Mouse (Mus musculus): Measurements from ENCODE around the gene Tmem107. TPM values are rescaled to one million over a fixed set of nuclear protein-coding genes. Genes with fewer than 3 reads are reported as not detected.

Gene Tmem107
- total RNA-seq, 2 experiments from 2014 or later, result 4.4 to 9.8 TPM

GRCm38 (mm10) chr11:69116843-69117242, 46.2 kb downstream of the Tmem107 start:
- DNase-seq (ENCODE audit: low spot score), result no peak

GRCm38 (mm10) chr11:69117737-69118695, 47.4 kb downstream of the Tmem107 start:
- intact Hi-C loops (cut with DNase I), result loop anchor here (2.0 kb wide), 1 partner anchor 15 kb away; no protein-coding TSS in a partner anchor
- peak; percentile 45 for DNase-seq (ENCODE audit: low spot score)

More at GRCm38 (mm10) chr11:69116843-69117242, 46.2 kb downstream of the Tmem107 start:
- intact Hi-C loops (cut with DNase I), result loop anchor here (2.0 kb wide), 1 partner anchor 14 kb away; no protein-coding TSS in a partner anchor

- DNase-seq (ENCODE audit: low spot score), result peak; percentile 65
- intact Hi-C loops (cut with DNase I), result no loop called here
These were observed 48.2 kb downstream of the Tmem107 start for GRCm38 (mm10) chr11:69118765-69119164.

GRCm38 (mm10) chr11:69119446-69120155, 49.0 kb downstream of the Tmem107 start:
- no peak for DNase-seq (ENCODE audit: low spot score)
- intact Hi-C loops (cut with DNase I), result loop anchor here (2.0 kb wide), 1 partner anchor 27 kb away; no protein-coding TSS in a partner anchor

- peak; percentile 23 for DNase-seq (ENCODE audit: low spot score)
- intact Hi-C loops (cut with DNase I), result loop anchor here (2.0 kb wide), 1 partner anchor 28 kb away; no protein-coding TSS in a partner anchor
These were observed 49.8 kb downstream of the Tmem107 start, which contains the start of gene Hes7 for GRCm38 (mm10) chr11:69120221-69121000. TSS of gene Hes7 (plus strand) at chr11:69120404.

- DNase-seq (ENCODE audit: low spot score), result no peak
These were observed 50.6 kb downstream of the Tmem107 start for GRCm38 (mm10) chr11:69121001-69121740.

GRCm38 (mm10) chr11:69121741-69122335, 51.2 kb downstream of the Tmem107 start:
- DNase-seq (ENCODE audit: low spot score), result no peak
- intact Hi-C loops (cut with DNase I), result loop anchor here (1.0 to 2.0 kb wide), 2 partner anchors 25 to 29 kb away; no protein-coding TSS in a partner anchor

More at GRCm38 (mm10) chr11:69121001-69121740, 50.6 kb downstream of the Tmem107 start:
- intact Hi-C loops (cut with DNase I), result loop anchor here (2.0 kb wide), 1 partner anchor 28 kb away; no protein-coding TSS in a partner anchor

- intact Hi-C loops (cut with DNase I), result loop anchor here (1.0 kb wide), 1 partner anchor 25 kb away; no protein-coding TSS in a partner anchor
- DNase-seq (ENCODE audit: low spot score), result peak; percentile 87
These were observed 51.8 kb downstream of the Tmem107 start, which contains the start of gene 9130213A22Rik for GRCm38 (mm10) chr11:69122336-69122951. TSS of gene 9130213A22Rik (minus strand) at chr11:69122589.

Other genes with a start within 250 kb of the Tmem107 start
- gene Ndel1, start 198.9 kb upstream of the Tmem107 start, total RNA-seq (2021), result 10 to 100 TPM; 56.0 to 60.9 TPM
- gene Rnf222, start 182.3 kb upstream of the Tmem107 start, total RNA-seq (2021), result under 1 TPM in 1 of 2 experiments, not detected in 1; 0.08 TPM
- 100 to 1,000 TPM; 612 to 679 TPM for gene Rpl26, start 169.2 kb upstream of the Tmem107 start, total RNA-seq (2021)
- not detected for gene Odf4, start 143.7 kb upstream of the Tmem107 start, total RNA-seq (2021)
- gene Arhgef15, start 113.3 kb upstream of the Tmem107 start, total RNA-seq (2021), result 10 to 100 TPM; 28.1 to 32.4 TPM
- gene Slc25a35, start 102.7 kb upstream of the Tmem107 start, total RNA-seq (2021), result 1 to 10 TPM; 6.4 to 7.4 TPM
- gene Rangrf, start 95.6 kb upstream of the Tmem107 start, total RNA-seq (2021), result 10 to 100 TPM; 80.3 to 89.1 TPM
- gene Pfas, start 62.3 kb upstream of the Tmem107 start, total RNA-seq (2021), result 1 to 10 TPM; 5.6 to 6.8 TPM
- gene Ctc1, start 54.9 kb upstream of the Tmem107 start, total RNA-seq (2021), result 10 to 100 TPM; 11.5 to 13.7 TPM
- 1 to 10 TPM in 1 of 2 experiments, under 1 TPM in 1; 0.62 to 1.2 TPM for gene Aurkb, start 25.2 kb upstream of the Tmem107 start, total RNA-seq (2021)
- gene Borcs6, start 11.1 kb upstream of the Tmem107 start, total RNA-seq (2021), result 10 to 100 TPM; 14.4 to 16.4 TPM
- gene Vamp2, start 17.7 kb downstream of the Tmem107 start, total RNA-seq (2021), result 10 to 100 TPM; 59.6 to 65.7 TPM
- gene Per1, start 24.4 kb downstream of the Tmem107 start, total RNA-seq (2021), result 10 to 100 TPM; 32.3 to 61.0 TPM
- under 1 TPM in 1 of 2 experiments, not detected in 1; 0.14 TPM for gene Hes7, start 49.6 kb downstream of the Tmem107 start, total RNA-seq (2021)
- gene 9130213A22Rik, start 51.8 kb downstream of the Tmem107 start, total RNA-seq (2021), result under 1 TPM in 1 of 2 experiments, not detected in 1; 0.21 TPM
- not detected for gene Aloxe3, start 55.1 kb downstream of the Tmem107 start, total RNA-seq (2021)
- gene Alox12b, start 86.2 kb downstream of the Tmem107 start, total RNA-seq (2021), result not detected
- gene Alox8, start 127.0 kb downstream of the Tmem107 start, total RNA-seq (2021), result 1 to 10 TPM; 1.6 to 1.8 TPM
- 1 to 10 TPM; 1.4 to 1.5 TPM for gene Gucy2e, start 166.2 kb downstream of the Tmem107 start, total RNA-seq (2021)